Mouse (Mus musculus): ENCODE measurements at regions not wholly inside any gene's neighbourhood (a gene's known extent, or its start where the extent isn't known, plus 50 kb on each side); places are given as distances from the start of the nearest gene placed in this dataset.

DNA sequence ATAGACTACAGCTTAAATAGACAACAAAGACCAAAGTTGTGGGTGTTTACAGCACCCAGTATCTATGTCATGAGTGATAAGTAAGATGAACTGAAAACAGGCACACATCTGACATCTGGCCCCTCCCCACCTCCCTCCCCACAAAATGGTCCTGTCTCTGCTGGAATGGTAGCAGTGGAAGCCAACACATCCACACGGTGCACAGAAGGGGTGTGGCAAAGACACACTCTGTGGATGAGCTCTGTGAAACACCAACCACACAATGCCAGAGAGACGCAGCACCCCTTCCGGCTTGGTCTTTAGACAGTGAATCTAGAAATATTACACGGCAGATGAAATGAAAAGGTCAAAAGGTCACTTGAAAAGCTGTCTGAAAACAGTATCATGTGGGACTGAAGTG, 85.6 kb downstream of the Fgf18 start:
- DNase-seq, result no peak

DNA sequence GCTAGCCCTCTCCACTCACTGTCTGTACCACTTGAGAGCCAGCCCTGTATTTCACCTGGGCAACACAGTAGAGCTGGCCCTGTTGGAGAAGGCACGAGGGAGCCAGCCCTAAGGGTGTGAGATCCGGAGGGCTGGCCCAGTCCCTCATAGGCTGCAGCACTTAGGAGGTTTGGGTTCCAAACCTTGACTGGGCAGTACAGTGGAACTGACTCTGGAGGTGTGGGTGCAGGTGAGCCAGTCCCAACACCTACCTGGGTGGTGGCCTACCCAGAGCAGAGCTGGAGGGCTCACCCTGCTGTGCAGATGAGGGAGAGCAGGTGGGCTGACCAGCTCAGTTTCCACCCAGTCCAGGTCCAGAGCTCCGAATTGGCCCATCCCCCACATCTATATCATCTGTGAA, 86.8 kb downstream of the Fgf18 start:
- no peak for DNase-seq

DNA sequence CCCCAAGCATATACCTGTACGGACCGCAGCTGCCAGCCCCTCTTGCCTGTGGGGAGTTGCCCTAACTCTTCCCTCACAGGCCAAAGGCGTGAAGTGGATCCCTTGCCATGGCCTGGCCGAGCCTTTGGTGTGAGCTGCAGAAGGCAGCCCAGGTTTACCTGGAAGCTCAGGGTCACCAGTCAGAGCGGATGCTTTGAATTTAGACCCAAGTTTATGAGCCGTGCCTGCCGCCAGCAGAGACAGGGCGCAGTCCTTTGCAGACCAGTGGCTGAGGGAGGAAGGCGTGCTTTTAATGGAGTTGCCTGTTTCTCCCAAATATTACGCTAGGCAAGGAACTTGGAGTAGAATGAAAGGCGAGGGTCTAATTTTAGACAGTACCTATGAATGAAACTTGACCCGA, 97.0 kb downstream of the Fgf18 start:
- no peak for DNase-seq

DNA sequence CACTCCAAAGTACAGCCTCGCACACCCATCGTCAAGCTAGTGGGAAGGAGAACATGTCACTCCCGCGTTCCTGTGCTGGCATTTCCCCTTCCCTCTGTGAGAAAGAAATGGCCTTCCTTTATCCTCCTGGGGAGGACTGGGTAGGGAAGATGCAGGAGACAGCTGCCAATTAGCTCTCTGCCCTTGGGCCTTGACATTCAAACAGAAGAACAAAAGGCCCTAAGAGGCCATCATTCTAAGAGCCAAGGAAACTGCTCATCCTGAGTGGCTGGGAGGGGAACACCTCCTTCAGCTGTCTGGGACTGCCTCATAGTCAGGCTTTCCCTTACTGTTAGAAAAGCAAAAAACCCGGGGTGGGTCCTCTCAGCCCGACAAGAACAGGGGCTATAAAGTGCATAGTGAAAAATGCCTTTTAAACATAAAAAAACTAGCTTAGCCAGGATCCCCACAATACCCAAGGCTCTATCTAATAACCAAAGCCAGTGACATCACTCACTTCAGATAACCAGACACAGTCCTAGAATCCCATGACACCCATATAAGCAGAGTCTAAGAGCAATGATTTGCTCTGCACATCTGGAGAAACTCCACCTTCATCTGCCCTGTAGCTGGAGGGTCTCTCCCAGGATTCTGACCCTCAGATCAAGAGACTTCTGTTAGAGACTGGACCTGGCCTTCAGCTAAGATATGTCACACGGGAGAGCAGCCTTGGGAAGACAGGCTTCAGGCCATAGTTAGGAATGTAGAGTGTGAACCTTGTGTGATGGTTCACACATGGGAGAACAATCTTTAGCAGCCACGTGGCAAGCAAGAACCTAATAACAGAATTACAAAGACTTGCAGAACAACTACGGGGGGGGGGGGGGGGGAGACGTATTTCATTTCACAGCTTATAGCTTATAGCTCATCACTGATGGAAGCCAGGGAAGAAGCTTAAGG, 107.1 kb downstream of the Fgf18 start:
- DNase-seq, result no peak

DNA sequence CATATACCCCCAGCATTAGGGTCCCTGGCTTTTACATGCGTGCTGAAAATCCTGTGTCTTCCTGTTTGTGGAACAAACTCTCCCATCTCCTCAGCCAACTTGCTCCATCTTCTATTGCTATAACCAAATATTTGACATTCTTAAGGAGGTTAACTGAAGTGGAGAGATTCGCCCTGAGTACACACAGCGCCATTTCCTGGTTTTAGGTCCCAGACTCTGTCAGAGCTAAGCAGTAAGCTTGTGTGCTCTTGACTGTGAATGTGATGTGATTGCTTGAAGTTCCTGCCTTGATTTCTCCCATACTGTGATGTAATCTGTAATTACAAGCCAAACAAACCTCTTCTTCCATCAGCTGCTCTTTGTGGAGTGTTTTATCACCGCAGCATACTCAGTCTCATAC, 110.8 kb downstream of the Fgf18 start:
- DNase-seq, result no peak

DNA sequence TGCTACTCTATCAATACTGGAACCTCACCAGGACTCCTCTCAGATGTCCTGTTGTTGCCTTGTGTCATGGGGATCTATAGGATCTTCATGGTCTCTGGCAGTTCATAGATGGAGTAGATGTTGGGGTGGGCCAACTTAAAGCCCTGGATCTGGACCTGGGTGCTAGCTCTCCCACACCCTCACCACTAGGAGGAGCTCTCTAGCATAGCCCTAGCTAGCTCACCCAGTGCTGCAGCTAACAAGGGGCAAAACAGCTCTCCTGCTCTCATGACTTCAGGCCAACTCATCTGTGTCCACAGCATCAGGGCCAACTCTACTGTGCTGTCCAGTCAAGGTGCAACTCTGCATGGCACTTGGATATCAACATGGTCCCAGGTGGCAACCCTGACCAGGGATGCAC, 118.3 kb downstream of the Fgf18 start:
- no peak for DNase-seq

DNA sequence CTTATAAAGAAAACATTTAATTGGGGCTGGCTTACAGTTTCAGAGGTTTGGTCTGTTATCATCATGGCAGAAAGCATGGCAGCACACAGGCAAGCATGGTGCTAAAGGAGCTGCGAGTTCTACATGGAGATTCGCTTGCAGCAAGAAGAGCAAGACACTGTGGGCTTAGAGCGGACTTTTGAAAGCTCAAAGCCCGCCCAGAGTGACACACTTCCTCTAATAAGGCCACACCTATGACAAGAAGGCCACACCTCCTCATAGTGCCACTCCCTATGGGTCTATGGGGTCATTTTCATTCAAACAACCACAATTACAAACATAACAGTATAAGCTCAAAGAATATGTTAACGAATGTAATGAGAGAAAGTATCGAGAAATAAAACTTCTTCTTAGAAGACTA, 120.1 kb downstream of the Fgf18 start:
- DNase-seq, result no peak

DNA sequence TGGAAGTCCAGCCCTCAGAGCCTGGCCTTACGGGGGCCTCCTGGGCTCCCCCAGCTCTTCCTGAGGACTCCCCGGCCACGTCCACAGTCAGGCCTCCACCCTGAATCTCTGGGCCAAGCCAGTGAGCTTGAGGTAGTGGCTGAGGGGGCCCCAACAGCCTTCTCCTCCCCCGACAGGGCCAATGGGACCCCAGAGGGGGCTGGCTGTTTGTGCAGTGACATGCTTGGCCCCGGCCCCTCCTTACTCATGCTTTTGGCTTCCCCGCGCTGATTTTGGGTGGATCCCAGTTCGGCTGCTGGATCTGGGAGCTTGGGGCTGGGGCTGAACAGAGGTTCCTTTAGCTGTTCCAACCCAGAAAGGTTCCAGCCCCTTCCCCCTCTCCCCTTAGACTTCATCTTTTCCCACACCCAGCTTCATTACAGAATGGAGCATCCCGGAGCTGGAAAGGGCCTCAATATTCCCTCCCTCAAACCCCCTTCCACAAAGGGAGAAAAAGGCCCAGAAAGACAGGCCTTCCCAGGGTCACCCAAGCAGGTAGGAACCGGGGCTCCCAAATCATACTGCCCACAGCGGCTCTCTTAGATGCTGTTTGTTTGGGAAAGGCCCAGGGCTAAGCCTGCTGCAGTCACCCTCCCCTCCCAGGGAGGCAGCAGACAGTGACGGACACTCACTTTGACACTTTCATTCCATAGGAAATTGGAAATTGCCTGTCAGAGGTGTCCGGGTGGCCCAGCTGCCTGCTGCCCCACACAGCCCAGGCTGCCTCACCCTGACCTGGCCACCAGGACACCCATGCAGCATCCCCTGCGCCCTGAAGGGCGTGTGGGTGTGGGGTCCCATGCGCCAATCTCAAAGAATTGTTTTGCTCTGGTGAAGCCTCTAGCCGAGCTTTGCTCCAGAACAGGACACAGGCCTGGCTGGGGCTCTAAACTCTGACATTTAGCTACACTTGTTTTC, 133.7 kb downstream of the Fgf18 start:
- no peak for DNase-seq

DNA sequence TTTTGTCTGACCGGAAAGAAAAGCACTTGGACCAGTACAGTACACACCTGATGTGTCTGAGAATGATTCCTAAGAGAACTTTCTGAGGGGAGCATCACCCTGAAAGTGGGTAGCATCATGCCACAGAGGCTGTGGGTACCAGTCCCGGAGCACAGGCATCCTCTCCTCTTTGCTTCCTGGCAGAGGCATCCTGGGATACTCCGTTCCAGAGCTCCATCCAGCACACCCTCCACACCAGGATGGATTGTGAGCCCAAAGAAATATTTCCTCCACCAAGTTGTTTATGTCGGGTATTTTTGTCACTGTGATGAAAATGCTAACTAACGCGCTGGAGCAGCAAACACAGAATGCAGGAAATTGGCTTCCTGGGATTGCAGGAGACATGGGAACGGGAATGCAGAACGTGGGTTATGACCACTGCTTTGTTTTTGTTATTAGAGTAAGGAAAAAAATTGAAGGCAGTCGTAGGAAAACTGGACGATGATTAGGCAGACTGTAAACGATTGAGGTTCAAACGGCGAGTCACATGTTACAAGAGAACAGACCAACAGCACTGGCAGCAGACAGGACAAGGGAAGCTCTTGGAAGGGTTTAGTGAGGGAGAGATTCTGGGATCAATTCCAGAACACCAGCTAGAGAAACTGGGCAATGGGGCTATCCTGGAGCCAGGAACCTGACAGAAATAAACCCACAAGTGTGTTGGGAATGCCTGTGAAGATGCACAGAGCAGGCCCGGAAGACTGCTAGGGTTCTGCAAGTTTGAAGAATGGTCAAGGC, 134.6 kb downstream of the Fgf18 start:
- DNase-seq, result no peak

DNA sequence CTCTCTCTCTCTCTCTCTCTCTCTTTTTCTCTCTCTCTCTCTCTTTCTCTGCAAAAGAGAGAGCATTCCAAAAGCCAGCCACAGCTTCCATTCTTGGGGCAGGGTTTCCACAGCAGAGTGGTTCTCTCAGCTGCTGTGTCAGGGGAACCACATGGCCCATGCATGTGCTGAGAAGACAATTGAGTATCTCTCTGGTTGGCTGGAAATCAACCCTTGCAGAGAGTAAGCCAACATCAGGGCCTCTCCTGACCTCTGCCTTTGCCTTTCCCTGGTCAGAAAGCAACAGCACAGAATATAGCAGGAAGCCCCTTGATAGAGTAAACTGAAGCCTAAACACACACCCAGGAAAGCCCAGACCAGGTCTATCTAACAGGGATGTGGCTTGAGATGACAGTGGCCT, 138.6 kb downstream of the Fgf18 start:
- DNase-seq, result no peak

DNA sequence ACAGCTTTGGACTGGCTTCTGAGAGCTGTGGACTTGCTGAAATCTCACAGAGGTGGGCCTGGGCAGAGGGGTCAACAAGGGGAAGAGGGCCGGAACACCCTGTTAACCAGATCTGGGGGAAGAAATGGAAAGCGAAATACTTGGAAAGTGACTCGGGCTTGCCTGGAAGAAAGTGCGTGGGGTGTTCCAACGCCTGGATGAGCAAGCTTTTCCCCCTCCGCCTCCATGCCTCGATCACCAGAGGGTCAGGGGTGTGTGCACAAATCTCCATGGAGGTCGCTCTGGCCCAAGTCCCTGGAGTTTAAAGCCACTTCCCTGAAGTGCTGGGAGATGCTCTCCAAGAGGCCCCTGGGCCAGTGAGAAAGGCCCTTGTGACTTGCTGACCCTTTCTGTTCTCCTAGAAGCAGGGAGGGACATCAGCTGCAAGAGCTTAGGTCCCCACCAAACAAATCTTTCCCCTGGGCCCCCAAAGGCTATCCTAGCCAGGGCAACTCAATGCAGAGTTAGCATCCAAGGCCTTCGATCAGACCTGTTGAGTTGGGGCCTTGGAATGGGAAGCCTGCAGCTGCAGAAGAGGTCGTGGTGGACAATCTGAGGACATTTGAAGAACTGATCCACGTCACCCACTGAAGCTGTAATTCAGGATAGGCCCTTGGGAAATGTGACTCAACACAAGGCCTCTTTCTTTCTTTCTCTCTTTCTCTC, 139.2 kb downstream of the Fgf18 start:
- DNase-seq, result no peak

DNA sequence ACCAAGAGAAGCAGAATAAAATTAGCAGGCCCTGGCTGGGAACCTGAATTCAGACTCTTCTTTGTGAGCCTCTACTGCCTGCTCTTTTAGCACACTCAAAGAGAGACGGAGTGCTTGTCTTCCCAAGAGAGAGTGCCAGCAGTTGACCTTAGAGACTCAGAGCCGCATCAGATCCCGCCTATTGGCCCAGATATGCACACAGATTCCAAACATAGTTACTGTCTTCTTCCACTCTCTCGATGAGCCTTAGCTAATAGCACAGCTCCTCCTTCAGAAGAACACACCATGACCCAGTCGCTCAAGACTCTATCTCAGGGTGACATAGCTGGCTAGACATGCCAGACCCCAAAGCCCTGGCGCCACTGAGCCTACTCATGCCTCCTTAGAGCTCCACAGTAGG, 139.8 kb downstream of the Fgf18 start:
- no peak for DNase-seq

DNA sequence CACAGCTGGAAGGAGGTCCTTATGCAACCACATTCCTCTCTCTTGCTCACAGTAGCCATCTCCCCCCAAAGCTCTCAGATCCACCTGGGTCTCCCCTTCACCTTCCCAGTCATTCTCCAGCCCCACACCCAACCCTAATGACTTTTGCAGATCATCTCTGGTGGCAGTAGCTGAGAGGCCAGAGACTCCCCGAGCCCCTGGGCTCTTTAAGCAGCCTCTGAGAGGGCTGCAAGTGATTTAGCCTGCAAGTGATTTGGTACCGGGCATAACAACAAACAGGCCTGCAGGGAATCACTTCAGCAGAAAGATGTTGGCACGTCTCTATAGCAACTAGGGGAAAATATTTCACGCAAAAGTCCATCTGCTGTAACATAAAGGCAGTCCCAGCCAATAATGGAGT, 142.0 kb downstream of the Fgf18 start:
- no peak for DNase-seq

DNA sequence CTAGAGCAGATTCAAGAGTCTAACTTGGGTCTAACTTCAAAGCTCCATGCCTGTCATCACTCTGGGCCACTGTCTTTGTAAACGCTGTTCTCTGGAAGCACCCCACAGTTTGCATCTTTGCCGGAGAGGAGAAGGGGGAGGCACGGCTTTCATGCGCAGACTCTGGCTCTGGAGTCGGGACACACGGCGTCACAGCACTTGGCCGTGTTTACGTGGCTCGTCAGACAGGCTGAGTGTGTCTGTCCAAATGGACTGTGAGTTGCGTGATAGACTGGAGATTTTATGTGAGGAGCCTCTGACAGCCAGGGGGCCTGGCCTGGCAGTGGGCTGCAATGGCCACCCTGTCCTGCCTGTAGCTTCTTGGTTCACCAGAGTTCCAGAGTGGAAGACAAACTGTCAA, 142.6 kb downstream of the Fgf18 start:
- DNase-seq, result no peak

DNA sequence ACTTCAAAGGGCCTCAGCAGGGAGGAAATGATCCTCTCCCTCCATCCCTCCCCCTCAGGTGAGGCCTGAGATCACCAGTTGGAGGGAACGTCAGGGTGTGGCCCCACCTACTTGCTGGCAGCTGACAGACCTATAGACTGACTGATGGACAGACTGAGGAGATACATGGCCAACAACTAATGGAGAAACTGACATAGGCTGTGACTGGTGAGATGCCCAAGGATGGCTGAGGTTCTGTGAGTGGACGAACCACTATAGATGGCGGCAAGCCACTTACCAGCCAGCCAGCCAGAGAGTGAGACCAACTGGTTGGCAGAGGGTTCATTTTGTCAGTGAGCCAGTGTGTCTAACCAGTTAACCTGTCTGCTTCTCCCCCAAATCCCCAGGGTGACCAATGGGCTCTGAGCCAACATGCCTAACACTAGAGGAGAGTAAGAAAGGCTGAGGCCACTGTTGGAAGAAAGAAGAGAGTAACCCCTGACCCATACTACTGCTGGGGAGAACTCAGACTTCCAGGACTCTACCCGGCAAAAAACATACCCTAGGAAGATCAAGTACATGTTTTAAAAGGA, 147.4 kb downstream of the Fgf18 start:
- no peak for DNase-seq

DNA sequence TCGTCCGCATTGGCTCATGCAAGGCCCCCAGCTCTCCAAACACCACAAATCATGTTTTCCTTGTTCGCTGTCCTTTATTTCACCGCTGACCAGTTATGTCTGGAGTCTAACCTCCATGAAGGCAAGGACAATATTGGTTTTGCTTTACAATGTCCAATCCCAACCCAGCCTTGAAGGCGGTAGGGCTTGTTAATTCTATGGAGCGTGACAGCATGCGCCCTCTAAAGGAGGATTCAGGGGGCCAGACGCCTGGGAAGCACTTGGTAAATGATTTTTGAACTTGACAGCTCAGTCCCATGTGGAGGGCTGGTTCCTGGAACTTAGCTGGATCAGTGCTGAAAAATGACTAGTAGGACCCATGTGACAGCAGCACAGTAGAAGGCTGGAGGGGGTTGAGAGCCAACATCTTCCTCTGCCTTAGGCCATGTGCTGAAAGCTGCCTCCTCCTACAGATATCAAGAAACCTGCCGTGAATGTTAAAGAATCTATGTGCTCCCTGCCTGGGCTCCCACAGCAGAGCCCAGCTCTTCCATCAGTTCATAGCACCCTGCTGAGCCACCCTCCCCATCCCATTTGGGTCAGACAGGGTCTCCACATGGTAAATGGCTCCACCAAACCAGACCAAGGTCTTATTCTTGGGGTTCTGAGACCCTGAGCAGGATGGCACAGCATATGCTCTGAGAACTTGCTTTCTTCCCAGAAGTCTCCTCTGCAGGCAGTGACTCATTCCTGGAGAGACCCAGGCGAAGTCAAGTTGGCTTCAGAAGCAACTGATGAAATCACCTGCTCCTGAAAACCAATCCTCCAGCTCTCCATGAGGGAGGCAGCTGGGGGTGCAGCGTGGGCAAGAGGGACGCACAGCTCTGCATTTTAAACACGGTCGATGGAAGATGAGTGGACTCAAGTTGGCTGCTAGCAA, 148.3 kb downstream of the Fgf18 start:
- DNase-seq, result no peak

DNA sequence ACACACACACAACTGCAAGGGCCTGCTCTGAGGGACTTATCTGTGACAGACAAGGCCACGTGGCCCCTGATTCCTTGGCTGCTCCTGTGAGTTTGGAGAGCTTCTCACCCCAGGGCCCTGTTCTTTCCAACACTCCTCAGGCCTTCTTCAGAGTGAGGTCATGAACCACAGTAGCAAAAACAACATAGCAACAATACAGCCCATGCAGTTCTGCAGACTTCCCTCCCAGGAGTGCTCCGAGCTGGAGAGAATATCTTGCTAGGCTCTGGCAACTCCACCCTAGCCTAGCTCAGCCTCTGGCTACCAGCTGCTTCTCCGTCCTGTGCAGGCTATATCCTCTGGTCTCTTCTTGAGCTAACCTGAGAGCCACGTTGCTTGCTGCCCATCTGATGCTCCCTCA, 152.8 kb downstream of the Fgf18 start:
- DNase-seq, result no peak

DNA sequence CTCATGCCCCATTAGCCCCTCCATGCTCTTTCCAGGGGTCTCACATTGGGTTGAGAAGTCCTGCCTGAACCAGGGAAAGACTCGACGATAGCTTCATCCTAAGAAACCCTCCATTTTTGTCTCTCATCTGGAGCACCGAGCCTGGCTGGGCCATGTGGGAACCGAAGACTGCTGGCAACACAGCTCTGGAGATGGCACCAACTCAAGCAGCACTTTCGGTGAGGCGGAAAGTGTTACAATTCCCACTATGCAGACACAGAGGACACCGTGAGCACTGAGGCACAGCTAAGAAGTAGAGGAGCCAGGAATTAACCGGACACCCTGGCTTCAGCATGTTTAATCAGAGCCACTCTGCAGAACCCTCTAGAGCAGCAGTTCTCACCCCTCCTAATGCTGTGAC, 153.8 kb downstream of the Fgf18 start:
- no peak for DNase-seq

DNA sequence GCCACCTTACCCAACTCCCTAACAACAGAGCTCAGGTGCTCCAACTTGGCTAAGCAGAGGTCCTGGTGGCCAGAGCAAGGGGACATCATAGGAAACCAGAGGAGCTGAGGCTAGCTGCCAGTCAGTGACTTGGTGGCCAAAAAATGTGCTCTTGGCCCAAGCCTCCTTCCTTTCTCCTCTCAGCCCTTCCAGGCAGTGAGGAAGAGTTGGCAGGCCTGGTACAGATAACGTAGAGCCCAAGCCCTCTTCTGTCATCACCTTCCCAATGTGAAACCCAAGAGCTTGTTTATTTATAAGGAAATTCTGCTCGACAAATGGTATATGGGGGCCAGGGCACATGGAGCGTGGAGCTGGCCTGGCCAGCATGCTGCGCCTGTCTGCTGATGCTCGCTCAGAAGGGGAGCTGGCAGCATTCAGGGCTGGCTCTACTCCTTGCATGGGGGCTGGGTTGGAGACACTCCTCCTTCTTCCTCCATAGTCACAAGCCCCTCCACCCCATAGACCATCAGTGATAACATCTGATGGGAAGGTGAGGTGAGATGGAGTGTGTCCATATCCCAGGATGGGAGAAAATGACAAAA, 156.1 kb downstream of the Fgf18 start:
- no peak for DNase-seq

DNA sequence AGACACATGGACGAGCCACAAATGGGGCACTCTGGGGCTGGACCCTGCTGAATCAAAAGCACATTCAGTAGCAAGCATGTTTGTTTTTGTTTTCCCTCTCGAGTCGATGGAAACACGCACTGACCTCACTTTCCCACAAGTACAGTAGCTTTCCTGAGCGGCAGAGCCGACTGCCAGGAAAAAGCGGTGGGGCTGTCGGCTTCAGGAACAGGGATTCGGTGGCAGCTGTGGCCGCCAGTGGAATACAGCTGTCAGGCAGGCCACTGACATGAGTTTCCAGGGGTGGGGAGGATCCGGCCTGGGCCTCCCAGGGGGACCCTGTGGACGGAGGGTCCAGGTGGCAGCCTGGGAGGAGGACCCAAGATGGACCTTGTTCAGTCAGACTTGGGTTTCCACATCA, 157.0 kb downstream of the Fgf18 start:
- no peak for DNase-seq

DNA sequence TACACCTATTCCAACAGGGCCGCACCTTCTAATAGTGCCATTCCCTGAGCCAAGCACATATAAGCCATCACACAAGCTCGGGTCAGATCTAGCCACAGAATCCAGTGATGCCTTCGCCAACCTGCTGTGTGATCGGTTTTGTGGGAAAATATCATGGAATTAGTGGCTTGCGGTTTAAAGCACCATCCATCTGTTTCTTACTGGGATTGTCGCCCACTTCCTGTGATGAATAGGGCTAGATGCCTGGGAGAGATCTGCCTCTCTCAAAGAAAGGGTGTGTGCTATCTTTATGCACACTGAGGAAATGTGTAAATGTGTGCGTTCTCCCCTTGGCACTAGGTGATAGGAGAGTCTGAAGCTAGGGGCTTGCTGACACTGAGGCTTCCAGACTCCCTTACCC, 154.5 kb upstream of the Smim23 start:
- no peak for DNase-seq

Data from liver (tissue).